Mouse (Mus musculus) adrenal gland, adult 10 weeks (tissue): ENCODE data around the gene Gm49320. TPM values are rescaled to one million over a fixed set of nuclear protein-coding genes. Genes with fewer than 3 reads are reported as not detected.

ENCODE experiments used
- polyA plus RNA-seq: library from polyadenylated mRNA; stranded (reverse); fragments of 350-450 nt; fragmentation: Illumina TruSeq; extraction: RNeasy Lipid Tissue Mini Kit (QIAGEN cat#74804); gene quantifications from one replicate; pipeline ENCODE4 v1.2.3, GENCODE M21; 2014; ENCODE audit warnings: low read depth, low replicate concordance

The Gm49320 gene
- not detected for polyA plus RNA-seq

GRCm38 (mm10) chr8:4238434-4239192 lies at the start of gene Gm49320, which contains the start of gene Map2k7:
Gm49320 (plus strand) TSS chr8:4238865.
Map2k7 (plus strand) TSS chr8:4238740.

GRCm38 (mm10) chr8:4216791-4217621 lies 21.7 kb upstream of the Gm49320 start, which contains the start of gene Prr36:
Prr36 (minus strand) TSS chr8:4217459.

GRCm38 (mm10) chr8:4226739-4227347 lies 11.8 kb upstream of the Gm49320 start, which contains the start of gene Lrrc8e:
Lrrc8e (plus strand) TSS chr8:4226827.

GRCm38 (mm10) chr8:4247951-4248540 lies 9.4 kb downstream of the Gm49320 start, which contains the start of gene Tgfbr3l:
Tgfbr3l (plus strand) TSS chr8:4248214.

GRCm38 (mm10) chr8:4252934-4253841 lies 14.5 kb downstream of the Gm49320 start, which contains the start of gene Snapc2:
Snapc2 (plus strand) TSS chr8:4253080.

GRCm38 (mm10) chr8:4259125-4259804 lies 20.6 kb downstream of the Gm49320 start, which contains the start of gene Ctxn1:
Ctxn1 (minus strand) TSS chr8:4259274.

GRCm38 (mm10) chr8:4275275-4276110 lies 36.8 kb downstream of the Gm49320 start, which contains the start of gene Timm44:
Timm44 (minus strand) TSS chr8:4275913.

Other genes with a start within 250 kb of the Gm49320 start
- gene Cd209f, start 133.0 kb upstream of the Gm49320 start, polyA plus RNA-seq = 0.41 TPM
- gene Cd209g, start 104.8 kb upstream of the Gm49320 start, polyA plus RNA-seq = not detected
- gene Evi5l, start 72.3 kb upstream of the Gm49320 start, polyA plus RNA-seq = 5.2 TPM
- gene Prr36, start 21.4 kb upstream of the Gm49320 start, polyA plus RNA-seq = 0.52 TPM
- 10.5 TPM for gene Lrrc8e, start 12.0 kb upstream of the Gm49320 start, polyA plus RNA-seq
- gene Map2k7, start 125 bp upstream of the Gm49320 start, polyA plus RNA-seq = 8.6 TPM
- gene Tgfbr3l, start 9.3 kb downstream of the Gm49320 start, polyA plus RNA-seq = 4.7 TPM
- gene Snapc2, start 14.2 kb downstream of the Gm49320 start, polyA plus RNA-seq = 3.6 TPM
- gene Ctxn1, start 20.4 kb downstream of the Gm49320 start, polyA plus RNA-seq = 0.70 TPM
- gene Timm44, start 37.0 kb downstream of the Gm49320 start, polyA plus RNA-seq = 171 TPM
- 17.8 TPM for gene Ccl25, start 86.3 kb downstream of the Gm49320 start, polyA plus RNA-seq
- gene Elavl1, start 86.5 kb downstream of the Gm49320 start, polyA plus RNA-seq = 66.2 TPM